Mouse (Mus musculus) kidney, postnatal 0 days (tissue): ENCODE data around the gene Wnt5a. TPM values are rescaled to one million over a fixed set of nuclear protein-coding genes. Genes with fewer than 3 reads are reported as not detected.

Experiments
- ATAC-seq: fragments of 200-750 bp; cut with Nextera tagmentation; replicated peaks from 2 replicates; pipeline ENCODE4 v1.8.0; 2017; ENCODE audit warnings: low read depth, moderate number of reproducible peaks, moderate TSS enrichment, moderate library complexity; ENCODE audit not compliant: low FRiP score
- DNase-seq: peaks from one replicate; pipeline ENCODE4 v3.0.0-alpha.2; 2016; ENCODE audit warnings: low spot score
- H3K27ac ChIP-seq: fragments of 300-500 bp; sonication (generic); 2 replicates; pipeline ENCODE4 v1.5.1; 2014; ENCODE audit warnings: mild to moderate bottlenecking
- H3K27me3 ChIP-seq: fragments of 300-500 bp; sonication (generic); 2 replicates; pipeline ENCODE4 v1.6.1; 2014; ENCODE audit warnings: low read length, mixed read lengths; ENCODE audit not compliant: insufficient read depth
- H3K36me3 ChIP-seq: fragments of 300-500 bp; sonication (generic); 2 replicates; pipeline ENCODE4 v1.6.1; 2014; ENCODE audit warnings: low read length, mixed read lengths; ENCODE audit not compliant: insufficient read depth
- H3K4me1 ChIP-seq: fragments of 300-500 bp; sonication (generic); replicated peaks from 2 replicates; pipeline ENCODE4 v1.6.1; 2014; ENCODE audit warnings: antibody characterized with exemption, low read length, mixed read lengths; ENCODE audit not compliant: insufficient read depth
- H3K4me2 ChIP-seq: fragments of 300-500 bp; sonication (generic); 2 replicates; pipeline ENCODE4 v1.6.1; 2014; ENCODE audit warnings: mild to moderate bottlenecking, low read length, moderate library complexity, mixed read lengths
- H3K4me3 ChIP-seq: fragments of 300-500 bp; sonication (generic); replicated peaks from 2 replicates; pipeline ENCODE4 v1.5.1; 2014; ENCODE audit warnings: low read depth, low read length
- H3K9ac ChIP-seq: fragments of 300-500 bp; sonication (generic); 2 replicates; pipeline ENCODE4 v1.6.1; 2014; ENCODE audit warnings: low read depth, low read length
- H3K9me3 ChIP-seq: fragments of 300-500 bp; sonication (generic); replicated peaks from 2 replicates; pipeline ENCODE4 v1.6.1; 2016; ENCODE audit warnings: low read length, inconsistent platforms, mixed read lengths
- CTCF ChIP-seq: IDR thresholded peaks from 2 replicates; pipeline ENCODE4 v1.5.1; 2016; ENCODE audit warnings: antibody characterized with exemption, low read depth, mild to moderate bottlenecking, moderate library complexity
- WGBS: fragments of 180-500 bp; shearing (Covaris S2); extraction: QIAGEN DNeasy Blood & Tissue Kit; methylation state at CpG from one replicate; pipeline ENCODE4 v1.1.7; 2014; 5-methylcytosine and 5-hydroxymethylcytosine counted together
- polyA plus RNA-seq: library from polyadenylated mRNA; unstranded; fragments of >200 nt; fragmentation: Nextera tagmentation; extraction: Ambion mirVana; gene quantifications from 2 replicates; pipeline ENCODE4 v1.2.1, GENCODE M21; 2015

The Wnt5a gene
- polyA plus RNA-seq, 1 experiment from 2014 or later, result 23.3 TPM

DNA sequence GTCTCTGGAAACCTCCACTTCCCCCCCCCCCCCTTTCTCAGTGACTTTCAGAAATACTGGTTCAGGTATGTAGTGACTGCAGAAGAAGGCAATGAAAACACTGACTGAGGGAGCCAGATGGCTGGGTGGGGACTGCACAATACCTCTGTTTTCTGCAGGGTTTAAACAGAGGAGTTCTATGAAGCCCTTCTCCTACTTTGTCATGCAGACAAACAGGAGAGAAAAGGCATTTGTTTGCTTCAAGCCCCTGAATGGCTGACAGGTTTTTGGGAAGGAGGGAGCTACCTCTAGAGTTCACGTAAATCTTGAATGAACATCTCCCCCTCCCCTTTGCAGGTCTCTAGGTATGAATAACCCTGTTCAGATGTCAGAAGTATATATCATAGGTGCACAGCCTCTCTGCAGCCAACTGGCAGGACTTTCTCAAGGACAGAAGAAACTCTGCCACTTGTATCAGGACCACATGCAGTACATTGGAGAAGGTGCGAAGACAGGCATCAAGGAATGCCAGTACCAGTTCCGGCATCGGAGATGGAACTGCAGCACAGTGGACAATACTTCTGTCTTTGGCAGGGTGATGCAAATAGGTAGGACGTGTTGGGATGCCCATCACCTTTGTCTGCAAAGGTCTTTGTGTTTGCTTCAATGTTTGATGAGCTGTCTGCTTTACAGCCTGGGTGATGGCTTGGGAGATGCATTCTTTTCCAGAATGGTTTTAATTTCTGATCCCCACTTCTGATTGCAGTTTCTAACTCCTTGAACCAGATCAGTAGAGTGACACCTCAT is 8.4 kb downstream of the Wnt5a start:
- H3K4me3 ChIP-seq, result no peak overlapping the region
- H3K36me3 ChIP-seq, result 0 out of 2 replicates have a peak, but pooled peaks cover 2% of the 10 kb centered on the region
- peaks cover 22% of the 10 kb centered on the region; the same call in 1 of the 2 replicates for H3K27me3 ChIP-seq
- no peak for DNase-seq
- no peak overlapping the region for H3K9ac ChIP-seq
- TF ChIP-seq CTCF, result no peak
- WGBS, result 92% methylated on average over 5 of the region's 5 CpGs
- no peak overlapping the region for H3K27ac ChIP-seq
- no peak overlapping the region for H3K4me2 ChIP-seq
- no peak for ATAC-seq
- H3K4me1 ChIP-seq, result peaks cover 9% of the 10 kb centered on the region; the same call in 1 of the 2 replicates
- no peaks in the 10 kb centered on the region for H3K9me3 ChIP-seq

DNA sequence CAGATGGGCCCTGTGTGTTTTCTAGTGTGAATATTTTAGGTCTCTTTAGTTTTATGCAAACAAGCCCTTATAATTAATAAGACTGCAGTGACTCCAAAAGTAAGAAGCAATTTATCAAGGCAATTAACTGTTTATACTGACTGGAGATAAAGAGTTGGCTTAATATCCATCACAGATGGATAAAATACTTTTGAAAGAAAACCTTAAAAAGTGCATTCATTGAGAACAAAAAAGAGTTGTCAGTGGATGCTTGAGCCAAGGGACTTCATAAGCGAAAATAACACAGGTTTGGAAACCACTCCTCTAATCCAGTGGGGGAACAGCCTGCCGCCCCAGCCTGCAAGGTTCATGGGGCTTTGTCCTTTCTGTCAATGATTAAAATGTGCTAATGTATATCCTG is 9.6 kb downstream of the Wnt5a start:
- no peaks in the 10 kb centered on the region for H3K9me3 ChIP-seq
- ATAC-seq (no peak), DNase-seq (no peak)
- TF ChIP-seq CTCF, result no peak
- H3K9ac ChIP-seq, result no peak overlapping the region
- H3K27ac ChIP-seq, result no peak overlapping the region
- peaks cover 14% of the 10 kb centered on the region; the same call in 1 of the 2 replicates for H3K27me3 ChIP-seq
- 0 out of 2 replicates have a peak, but pooled peaks cover 2% of the 10 kb centered on the region for H3K36me3 ChIP-seq
- WGBS, result 43% methylated on average over 2 of the region's 2 CpGs
- H3K4me2 ChIP-seq, result no peak overlapping the region
- no peak overlapping the region for H3K4me3 ChIP-seq
- H3K4me1 ChIP-seq, result peaks cover 9% of the 10 kb centered on the region; the same call in 1 of the 2 replicates

DNA sequence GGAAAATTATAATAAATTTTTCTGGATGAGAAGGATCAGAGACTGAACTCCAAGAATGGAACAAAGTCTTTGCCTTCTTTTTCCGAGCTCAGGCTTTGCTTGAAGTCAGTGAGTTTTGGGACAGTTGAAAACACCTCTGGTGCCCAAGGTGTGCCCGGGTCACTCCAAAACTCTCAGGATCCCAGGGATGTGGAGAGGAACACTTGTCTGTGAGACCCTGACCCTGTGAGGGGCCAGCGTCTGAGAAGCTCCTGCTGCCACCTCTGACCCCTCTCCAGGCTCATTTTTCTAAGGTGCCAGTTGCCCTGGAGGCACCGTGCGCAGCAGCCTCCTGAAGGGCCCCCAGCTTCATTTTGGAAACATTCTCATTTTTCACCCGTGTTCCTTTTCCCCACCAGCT is 10.8 kb downstream of the Wnt5a start:
- peaks cover 7% of the 10 kb centered on the region; the same call in 1 of the 2 replicates for H3K27me3 ChIP-seq
- H3K36me3 ChIP-seq, result 0 out of 2 replicates have a peak, but pooled peaks cover 8% of the 10 kb centered on the region
- no peak overlapping the region for H3K4me3 ChIP-seq
- 68% methylated on average over 6 of the region's 6 CpGs for WGBS
- no peaks in the 10 kb centered on the region for H3K9me3 ChIP-seq
- no peak overlapping the region for H3K4me2 ChIP-seq
- ATAC-seq (no peak), DNase-seq (no peak)
- no peak overlapping the region for H3K27ac ChIP-seq
- H3K4me1 ChIP-seq, result peaks cover 5% of the 10 kb centered on the region; the same call in 1 of the 2 replicates
- TF ChIP-seq CTCF, result no peak
- H3K9ac ChIP-seq, result no peak overlapping the region

DNA sequence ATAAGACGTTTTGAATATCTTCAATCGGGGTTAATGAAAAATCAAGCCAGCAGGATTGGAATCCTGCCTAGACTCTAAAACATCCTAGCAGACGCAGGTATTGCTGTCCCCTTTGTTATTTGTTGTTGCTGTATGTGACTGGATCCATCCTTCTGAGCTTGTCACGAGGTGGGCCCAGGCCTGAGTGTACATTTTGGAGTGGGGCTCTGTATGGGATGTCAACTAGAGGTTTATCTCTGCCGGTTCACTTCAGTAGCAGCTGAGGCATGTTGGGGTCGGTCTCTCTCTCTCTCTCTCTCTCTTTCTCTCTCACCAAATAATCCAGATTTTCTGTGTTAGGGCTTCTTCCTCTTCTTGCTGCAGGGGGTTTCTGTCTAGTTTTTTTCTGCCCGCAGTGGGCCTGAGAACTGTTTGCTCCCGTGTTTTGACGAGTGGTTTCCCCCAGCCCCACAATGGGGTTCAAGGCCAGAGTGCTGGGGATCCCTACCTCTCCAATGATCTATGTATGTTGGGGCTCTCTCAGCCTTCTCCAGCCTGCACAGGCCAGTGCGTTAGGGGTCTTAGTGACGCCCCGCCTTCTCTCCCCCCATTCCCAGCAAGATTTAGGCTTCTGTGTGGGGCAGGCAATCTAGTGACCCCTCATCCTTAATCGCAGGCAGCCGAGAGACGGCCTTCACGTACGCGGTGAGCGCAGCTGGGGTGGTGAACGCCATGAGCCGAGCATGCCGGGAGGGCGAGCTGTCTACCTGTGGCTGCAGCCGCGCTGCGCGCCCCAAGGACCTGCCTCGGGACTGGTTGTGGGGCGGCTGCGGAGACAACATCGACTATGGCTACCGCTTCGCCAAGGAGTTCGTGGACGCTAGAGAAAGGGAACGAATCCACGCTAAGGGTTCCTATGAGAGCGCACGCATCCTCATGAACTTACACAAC is 13.3 kb downstream of the Wnt5a start:
- H3K9me3 ChIP-seq, result no peaks in the 10 kb centered on the region
- 0 out of 2 replicates have a peak, but pooled peaks cover 15% of the 10 kb centered on the region for H3K36me3 ChIP-seq
- no peak overlapping the region for H3K4me2 ChIP-seq
- DNase-seq (no peak), ATAC-seq (no peak)
- WGBS, result 89% methylated on average over 39 of the region's 39 CpGs
- no peak for TF ChIP-seq CTCF
- H3K27ac ChIP-seq, result no peak overlapping the region
- 0 out of 2 replicates have a peak, but pooled peaks cover 4% of the 10 kb centered on the region for H3K27me3 ChIP-seq
- no peaks in the 10 kb centered on the region for H3K4me1 ChIP-seq
- no peak overlapping the region for H3K4me3 ChIP-seq
- H3K9ac ChIP-seq, result no peak overlapping the region

DNA sequence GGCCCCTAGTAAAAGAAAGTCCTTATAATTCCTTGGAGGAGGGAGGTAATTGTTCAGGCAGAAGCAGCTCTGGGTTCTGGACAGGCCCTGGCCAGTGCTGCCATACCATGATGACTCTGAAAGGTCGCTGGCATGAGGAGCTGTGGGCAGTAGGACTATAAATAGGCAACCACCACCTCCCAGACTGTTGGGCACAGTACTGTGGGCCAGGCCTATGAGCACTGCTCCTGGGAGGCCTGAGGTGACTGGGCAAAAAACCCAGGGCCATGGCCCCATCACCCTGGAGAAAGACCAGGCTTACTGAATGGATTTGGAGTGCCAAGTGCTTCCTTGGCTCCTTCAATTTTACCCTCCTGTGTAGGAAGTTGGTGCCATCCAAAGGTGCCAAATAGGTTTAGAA is 16.6 kb downstream of the Wnt5a start:
- Histone ChIP-seq H3K27me3 (no peaks in the 10 kb centered on the region), H3K4me1 (no peaks in the 10 kb centered on the region), H3K4me2 (no peak overlapping the region), H3K36me3 (0 out of 2 replicates have a peak, but pooled peaks cover 13% of the 10 kb centered on the region), H3K27ac (no peak overlapping the region), H3K4me3 (no peak overlapping the region), H3K9me3 (no peaks in the 10 kb centered on the region), H3K9ac (no peak overlapping the region)
- DNase-seq (no peak), ATAC-seq (no peak)
- TF ChIP-seq CTCF, result no peak
- 96% methylated on average over 1 of the region's 1 CpGs for WGBS

DNA sequence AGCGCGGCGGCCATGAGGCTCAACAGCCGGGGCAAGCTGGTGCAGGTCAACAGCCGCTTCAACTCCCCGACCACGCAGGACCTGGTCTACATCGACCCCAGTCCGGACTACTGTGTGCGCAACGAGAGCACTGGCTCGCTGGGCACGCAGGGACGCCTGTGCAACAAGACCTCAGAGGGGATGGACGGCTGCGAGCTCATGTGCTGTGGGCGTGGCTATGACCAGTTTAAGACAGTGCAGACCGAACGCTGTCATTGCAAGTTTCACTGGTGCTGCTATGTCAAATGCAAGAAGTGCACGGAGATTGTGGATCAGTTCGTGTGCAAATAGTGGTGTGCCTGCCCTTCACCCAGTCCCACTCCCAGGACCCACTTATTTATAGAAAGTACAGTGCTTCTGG is 18.1 kb downstream of the Wnt5a start:
- TF ChIP-seq CTCF, result no peak
- H3K27ac ChIP-seq, result no peak overlapping the region
- no peak overlapping the region for H3K9ac ChIP-seq
- DNase-seq (no peak), ATAC-seq (no peak)
- 87% methylated on average over 21 of the region's 21 CpGs for WGBS
- H3K4me1 ChIP-seq, result no peaks in the 10 kb centered on the region
- H3K4me3 ChIP-seq, result no peak overlapping the region
- H3K27me3 ChIP-seq, result no peaks in the 10 kb centered on the region
- no peak overlapping the region for H3K4me2 ChIP-seq
- H3K9me3 ChIP-seq, result no peaks in the 10 kb centered on the region
- 0 out of 2 replicates have a peak, but pooled peaks cover 13% of the 10 kb centered on the region for H3K36me3 ChIP-seq
